In genomic region chr2:37485370-37485769, GRCm38 (mm10) we compare ENCODE assay signal across 8 mouse cellular contexts. TPM values are rescaled to one million over a fixed set of nuclear protein-coding genes. Genes with fewer than 3 reads are reported as not detected.
DNase-seq lines count a peak whose midpoint lies in the region; ATAC-seq and TF ChIP-seq lines count a peak whose summit lies in the region.

No protein-coding gene starts in this region.

- H3K4me3 ChIP-seq in midbrain, postnatal 0 days (ENCODE audit: low read depth, low read length) = no peak overlapping the region
- H3K4me3 ChIP-seq in midbrain, embryonic 13.5 days (replicated peaks) = no peak overlapping the region

- no peaks in the 10 kb centered on the region for H3K4me1 ChIP-seq in midbrain, postnatal 0 days (ENCODE audit: insufficient read depth, low read length)
- H3K4me1 ChIP-seq in midbrain, embryonic 13.5 days (replicated peaks) = no peaks in the 10 kb centered on the region

- H3K36me3 ChIP-seq in midbrain, postnatal 0 days (ENCODE audit: insufficient read depth, low read length) = peaks cover 27% of the 10 kb centered on the region
- H3K36me3 ChIP-seq in midbrain, embryonic 13.5 days = peaks cover 55% of the 10 kb centered on the region

- H3K27ac ChIP-seq in midbrain, postnatal 0 days (ENCODE audit: low read depth, low read length) = no peak overlapping the region
- no peak overlapping the region for H3K27ac ChIP-seq in midbrain, embryonic 13.5 days

- H3K4me2 ChIP-seq in midbrain, postnatal 0 days (ENCODE audit: low read depth, low read length, poor library complexity, severe bottlenecking) = no peak overlapping the region
- H3K4me2 ChIP-seq in midbrain, embryonic 13.5 days (replicated peaks) = no peak overlapping the region

- peak; percentile 11 to 17 for DNase-seq in gastrocnemius, postnatal 4 days (ENCODE audit: low spot score in 2 of 2)
- DNase-seq in gastrocnemius, postnatal 36 days = no peak
- DNase-seq in midbrain, postnatal 0 days (ENCODE audit: low spot score) = peak; percentile 67
- DNase-seq in T-cell, adult 2 months (ENCODE audit: low spot score) = peak; percentile 39
- peak; percentile 13 to 46 for DNase-seq in heart, postnatal 14 days
- peak; percentile 77 for DNase-seq in naive thymus-derived CD4-positive, alpha-beta T cell, adult 2 months (ENCODE audit: low read depth)

- WGBS in midbrain, postnatal 0 days = 96% methylated on average over 1 of the region's 1 CpGs
- 92% methylated on average over 1 of the region's 1 CpGs for WGBS in midbrain, embryonic 13.5 days

- H3K27me3 ChIP-seq in midbrain, postnatal 0 days (ENCODE audit: insufficient read depth, low read length) = no peaks in the 10 kb centered on the region
- H3K27me3 ChIP-seq in midbrain, embryonic 13.5 days = no peaks in the 10 kb centered on the region

- peak; percentile 76 for TF ChIP-seq CTCF in midbrain, postnatal 0 days (IDR thresholded peaks at IDR 0.05)

- intact Hi-C loops in gastrocnemius, postnatal 36 days (cut with DNase I) = loop anchor here (2.0 kb wide), 1 partner anchor 105 kb away; no protein-coding TSS in a partner anchor
- intact Hi-C loops in heart, postnatal 14 days (cut with DNase I) = loop anchor here (2.0 to 5.0 kb wide), 3 partner anchors 63 to 103 kb away; partner anchors contain the start of gene Rc3h2

- ATAC-seq in midbrain, postnatal 0 days (ENCODE audit: low FRiP score) = no peak
- ATAC-seq in midbrain, embryonic 13.5 days = no peak
- ATAC-seq in megakaryocyte, adult 5-6 weeks (ENCODE audit: poor library complexity, severe bottlenecking) = no peak; the same call in 1 of the 2 replicates

- H3K9me3 ChIP-seq in midbrain, postnatal 0 days (ENCODE audit: low read length) = no peaks in the 10 kb centered on the region
- H3K9me3 ChIP-seq in midbrain, embryonic 13.5 days = no peaks in the 10 kb centered on the region

- no peak overlapping the region for H3K9ac ChIP-seq in midbrain, postnatal 0 days (replicated peaks; ENCODE audit: low read length, poor library complexity, severe bottlenecking)
- no peak overlapping the region for H3K9ac ChIP-seq in midbrain, embryonic 13.5 days (replicated peaks)

RNA-seq across cellular contexts. Expression of gene Gpr21, which starts 30.8 kb away (rescaled TPM):
- total RNA-seq in gastrocnemius, postnatal 4 days (2021) = 1 to 10 TPM; 1.9 to 2.2 TPM
- under 1 TPM; 0.64 to 0.89 TPM for total RNA-seq in gastrocnemius, postnatal 36 days (2021)
- 35.6 and 46.5 TPM in 2 replicates for total RNA-seq in midbrain, postnatal 0 days (2014; rRNA removed)
- 8.3 and 10.0 TPM in 2 replicates for polyA plus RNA-seq in midbrain, postnatal 0 days (2015; fragmentation: Nextera tagmentation; extraction: Ambion mirVana)
- polyA plus RNA-seq in midbrain, embryonic 13.5 days (2015; fragmentation: Nextera tagmentation; extraction: Ambion mirVana) = 10.1 and 12.6 TPM in 2 replicates
- total RNA-seq in heart, postnatal 14 days (2021) = under 1 TPM; 0.91 to 1.00 TPM
- total RNA-seq in megakaryocyte, adult 5-6 weeks (2015) = 0.69 and 1.7 TPM in 2 replicates
- total RNA-seq in megakaryocyte, adult 5-6 weeks (2017) = 0.84 and 1.4 TPM in 2 replicates

RNA-seq across cellular contexts. Expression of gene Rabgap1, which starts 42.3 kb away (rescaled TPM):
- 10 to 100 TPM; 44.0 to 55.2 TPM for total RNA-seq in gastrocnemius, postnatal 4 days (2021)
- 10 to 100 TPM; 29.5 to 34.3 TPM for total RNA-seq in gastrocnemius, postnatal 36 days (2021)
- 65.0 and 89.4 TPM in 2 replicates for total RNA-seq in midbrain, postnatal 0 days (2014; rRNA removed)
- 38.9 and 45.2 TPM in 2 replicates for polyA plus RNA-seq in midbrain, postnatal 0 days (2015; fragmentation: Nextera tagmentation; extraction: Ambion mirVana)
- 60.2 and 67.7 TPM in 2 replicates for polyA plus RNA-seq in midbrain, embryonic 13.5 days (2015; fragmentation: Nextera tagmentation; extraction: Ambion mirVana)
- 10 to 100 TPM; 41.3 to 42.4 TPM for total RNA-seq in heart, postnatal 14 days (2021)
- 21.6 and 28.3 TPM in 2 replicates for total RNA-seq in megakaryocyte, adult 5-6 weeks (2015)
- total RNA-seq in megakaryocyte, adult 5-6 weeks (2017) = 29.9 and 37.6 TPM in 2 replicates

RNA-seq across cellular contexts. Expression of gene Zbtb6, which starts 42.4 kb away (rescaled TPM):
- 1 to 10 TPM; 5.8 to 6.6 TPM for total RNA-seq in gastrocnemius, postnatal 4 days (2021)
- total RNA-seq in gastrocnemius, postnatal 36 days (2021) = 1 to 10 TPM; 2.5 to 3.0 TPM
- 30.6 and 37.9 TPM in 2 replicates for total RNA-seq in midbrain, postnatal 0 days (2014; rRNA removed)
- 9.2 and 9.5 TPM in 2 replicates for polyA plus RNA-seq in midbrain, postnatal 0 days (2015; fragmentation: Nextera tagmentation; extraction: Ambion mirVana)
- polyA plus RNA-seq in midbrain, embryonic 13.5 days (2015; fragmentation: Nextera tagmentation; extraction: Ambion mirVana) = 15.9 TPM in 2 replicates
- total RNA-seq in heart, postnatal 14 days (2021) = 1 to 10 TPM; 5.0 to 5.6 TPM
- total RNA-seq in megakaryocyte, adult 5-6 weeks (2015) = 16.2 and 18.4 TPM in 2 replicates
- total RNA-seq in megakaryocyte, adult 5-6 weeks (2017) = 23.1 and 24.8 TPM in 2 replicates

RNA-seq across cellular contexts. Expression of gene Zbtb26, which starts 42.4 kb away (rescaled TPM):
- total RNA-seq in gastrocnemius, postnatal 4 days (2021) = 1 to 10 TPM; 6.2 to 6.9 TPM
- 1 to 10 TPM; 2.9 to 3.8 TPM for total RNA-seq in gastrocnemius, postnatal 36 days (2021)
- total RNA-seq in midbrain, postnatal 0 days (2014; rRNA removed) = 14.3 and 15.1 TPM in 2 replicates
- 2.5 and 2.6 TPM in 2 replicates for polyA plus RNA-seq in midbrain, postnatal 0 days (2015; fragmentation: Nextera tagmentation; extraction: Ambion mirVana)
- polyA plus RNA-seq in midbrain, embryonic 13.5 days (2015; fragmentation: Nextera tagmentation; extraction: Ambion mirVana) = 9.7 and 9.9 TPM in 2 replicates
- total RNA-seq in heart, postnatal 14 days (2021) = 1 to 10 TPM; 5.5 to 6.2 TPM
- 6.2 and 6.4 TPM in 2 replicates for total RNA-seq in megakaryocyte, adult 5-6 weeks (2015)
- 5.9 and 6.3 TPM in 2 replicates for total RNA-seq in megakaryocyte, adult 5-6 weeks (2017)

Comparison
In these comparisons a context has a peak if more than half of its experiments do, and no peak if none do; other contexts are left out.
1. DNase-seq: peak in gastrocnemius, postnatal 4 days (2 of 2), midbrain, postnatal 0 days (single experiment), T-cell, adult 2 months (single experiment), heart, postnatal 14 days (2 of 2) and naive thymus-derived CD4-positive, alpha-beta T cell, adult 2 months (single experiment); none in gastrocnemius, postnatal 36 days (0 of 2).
2. RNA of gene Gpr21, which starts 30.8 kb away (total RNA-seq): 35.6 to 46.5 TPM in midbrain, postnatal 0 days; 1.9 to 2.2 TPM in gastrocnemius, postnatal 4 days, 0.91 to 1.00 TPM in heart, postnatal 14 days, 0.64 to 0.89 TPM in gastrocnemius, postnatal 36 days and 0.69 to 1.7 TPM in megakaryocyte, adult 5-6 weeks; every median in the first group is over 10 times any median in the second.